Mouse (Mus musculus) liver, postnatal 0 days (tissue): Measurements from ENCODE around the gene E2f4. TPM values are rescaled to one million over a fixed set of nuclear protein-coding genes. Genes with fewer than 3 reads are reported as not detected.

ENCODE experiments used
- ATAC-seq: fragments of 200-750 bp; cut with Nextera tagmentation; 2 replicates; pipeline ENCODE4 v1.8.0; 2017; ENCODE audit warnings: mild to moderate bottlenecking, moderate library complexity
- DNase-seq: peaks from one replicate; pipeline ENCODE4 v3.0.0-alpha.2; 2016
- H3K27ac ChIP-seq: fragments of 300-500 bp; sonication (generic); 2 replicates; pipeline ENCODE4 v1.5.1; 2014; ENCODE audit warnings: antibody characterized with exemption, moderate library complexity, mild to moderate bottlenecking, low read depth
- H3K27me3 ChIP-seq: fragments of 300-500 bp; sonication (generic); 2 replicates; pipeline ENCODE4 v1.6.1; 2014; ENCODE audit warnings: low read length, control low read depth, mixed read lengths; ENCODE audit not compliant: insufficient read depth
- H3K36me3 ChIP-seq: fragments of 300-500 bp; sonication (generic); replicated peaks from 2 replicates; pipeline ENCODE4 v1.6.1; 2014; ENCODE audit warnings: mild to moderate bottlenecking, control low read depth, low read length, moderate library complexity, mixed read lengths; ENCODE audit not compliant: insufficient read depth
- H3K4me1 ChIP-seq: fragments of 300-500 bp; sonication (generic); 2 replicates; pipeline ENCODE4 v1.6.1; 2014; ENCODE audit warnings: antibody characterized with exemption, mild to moderate bottlenecking, control low read depth; ENCODE audit not compliant: insufficient read depth
- H3K4me2 ChIP-seq: fragments of 300-500 bp; sonication (generic); 2 replicates; pipeline ENCODE4 v1.6.1; 2014; ENCODE audit warnings: low read depth, mild to moderate bottlenecking, low read length, moderate library complexity, mixed read lengths
- H3K4me3 ChIP-seq: fragments of 300-500 bp; sonication (generic); 2 replicates; pipeline ENCODE4 v1.5.1; 2014; ENCODE audit warnings: low read depth, low read length
- H3K9ac ChIP-seq: fragments of 300-500 bp; sonication (generic); replicated peaks from 2 replicates; pipeline ENCODE4 v1.6.1; 2014; ENCODE audit warnings: mild to moderate bottlenecking, moderate library complexity
- H3K9me3 ChIP-seq: fragments of 300-500 bp; sonication (generic); 2 replicates; pipeline ENCODE4 v1.6.1; 2016; ENCODE audit warnings: mild to moderate bottlenecking, control low read depth, low read length, mixed read lengths
- CTCF ChIP-seq: sonication (generic); IDR thresholded peaks from 2 replicates; pipeline ENCODE4 v1.5.1; 2016; ENCODE audit warnings: antibody characterized with exemption, low read depth
- EP300 ChIP-seq: IDR thresholded peaks from 2 replicates; pipeline ENCODE4 v1.6.1; 2016; ENCODE audit warnings: antibody characterized with exemption, low read depth, mild to moderate bottlenecking
- WGBS: fragments of 180-500 bp; shearing (Covaris S2); extraction: QIAGEN DNeasy Blood & Tissue Kit; methylation state at CpG from one replicate; pipeline ENCODE4 v1.1.7; 2014; ENCODE audit not compliant: insufficient replicate concordance; 5-methylcytosine and 5-hydroxymethylcytosine counted together
- polyA plus RNA-seq: library from polyadenylated mRNA; unstranded; fragments of >200 nt; fragmentation: Nextera tagmentation; extraction: Ambion mirVana; gene quantifications from 2 replicates; pipeline ENCODE4 v1.2.1, GENCODE M21; 2015

The E2f4 gene
- polyA plus RNA-seq, 1 experiment from 2014 or later = 62.9 TPM

GRCm38 (mm10) chr8:105311718-105312117, 14.3 kb downstream of the E2f4 start:
- Histone ChIP-seq H3K9ac (no peak overlapping the region), H3K27ac (no peak overlapping the region), H3K4me1 (peaks cover 7% of the 10 kb centered on the region; the same call in 1 of the 2 replicates), H3K4me3 (no peak overlapping the region), H3K36me3 (peaks cover 76% of the 10 kb centered on the region), H3K27me3 (no peaks in the 10 kb centered on the region), H3K9me3 (no peaks in the 10 kb centered on the region), H3K4me2 (no peak overlapping the region)
- ATAC-seq = peak; percentile 64
- no peak for DNase-seq
- WGBS = 59% methylated on average over 1 of the region's 1 CpGs
- TF ChIP-seq EP300 (peak; percentile 56; the same call in 1 of the 2 replicates), CTCF (peak; percentile 52)

DNA sequence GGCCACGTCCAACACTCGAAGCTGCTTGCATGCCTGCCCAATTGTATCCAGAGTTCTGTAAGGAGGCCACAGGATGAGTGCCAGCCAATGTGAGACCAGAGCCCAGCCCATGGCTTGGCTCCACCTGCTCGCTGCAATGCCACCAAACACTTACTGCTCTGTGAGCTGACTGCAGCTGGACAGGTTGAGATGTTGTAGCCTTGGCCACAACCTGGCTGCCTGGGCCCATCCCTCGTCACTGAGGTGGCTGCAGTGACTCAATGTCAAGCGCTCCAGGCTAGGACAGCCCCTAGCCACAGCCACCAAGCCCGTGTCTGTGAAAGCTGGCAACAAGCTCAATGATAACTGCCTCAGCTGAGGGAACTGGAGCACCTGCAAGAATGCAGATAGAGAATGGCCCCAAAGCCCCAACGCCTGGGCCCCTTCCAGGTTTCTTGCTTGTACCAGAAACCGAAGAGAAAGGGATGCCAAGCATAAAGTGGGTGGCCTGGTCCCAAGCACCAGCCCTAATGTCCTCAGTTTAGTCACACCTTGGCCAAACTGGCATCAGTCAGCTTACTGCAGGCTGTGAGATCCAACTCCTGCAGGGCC, 15.5 kb downstream of the E2f4 start:
- TF ChIP-seq CTCF (no peak), EP300 (no peak)
- Histone ChIP-seq H3K9me3 (no peaks in the 10 kb centered on the region), H3K36me3 (peaks cover 76% of the 10 kb centered on the region), H3K27ac (no peak overlapping the region; the same call in 1 of the 2 replicates), H3K4me2 (no peak overlapping the region), H3K4me3 (no peak overlapping the region), H3K27me3 (no peaks in the 10 kb centered on the region), H3K4me1 (peaks cover 7% of the 10 kb centered on the region; the same call in 1 of the 2 replicates), H3K9ac (no peak overlapping the region)
- peak; percentile 60 for ATAC-seq
- no peak for DNase-seq
- WGBS = 69% methylated on average over 8 of the region's 8 CpGs

- ATAC-seq (peak; percentile 18; the same call in 1 of the 2 replicates), DNase-seq (no peak)
- H3K9ac ChIP-seq = no peak overlapping the region
- whole genome bisulfite sequencing = 78% methylated on average over 9 of the region's 9 CpGs
- H3K36me3 ChIP-seq = peaks cover 75% of the 10 kb centered on the region
- H3K27ac ChIP-seq = no peak overlapping the region; the same call in 1 of the 2 replicates
- no peaks in the 10 kb centered on the region for H3K9me3 ChIP-seq
- peaks cover 7% of the 10 kb centered on the region; the same call in 1 of the 2 replicates for H3K4me1 ChIP-seq
- no peaks in the 10 kb centered on the region for H3K27me3 ChIP-seq
- TF ChIP-seq CTCF (no peak), EP300 (no peak)
- no peak overlapping the region for H3K4me3 ChIP-seq
- H3K4me2 ChIP-seq = peak overlapping the region; percentile 15; the same call in 1 of the 2 replicates
Measured at GRCm38 (mm10) chr8:105313622-105314402, 16.3 kb downstream of the E2f4 start.

DNA sequence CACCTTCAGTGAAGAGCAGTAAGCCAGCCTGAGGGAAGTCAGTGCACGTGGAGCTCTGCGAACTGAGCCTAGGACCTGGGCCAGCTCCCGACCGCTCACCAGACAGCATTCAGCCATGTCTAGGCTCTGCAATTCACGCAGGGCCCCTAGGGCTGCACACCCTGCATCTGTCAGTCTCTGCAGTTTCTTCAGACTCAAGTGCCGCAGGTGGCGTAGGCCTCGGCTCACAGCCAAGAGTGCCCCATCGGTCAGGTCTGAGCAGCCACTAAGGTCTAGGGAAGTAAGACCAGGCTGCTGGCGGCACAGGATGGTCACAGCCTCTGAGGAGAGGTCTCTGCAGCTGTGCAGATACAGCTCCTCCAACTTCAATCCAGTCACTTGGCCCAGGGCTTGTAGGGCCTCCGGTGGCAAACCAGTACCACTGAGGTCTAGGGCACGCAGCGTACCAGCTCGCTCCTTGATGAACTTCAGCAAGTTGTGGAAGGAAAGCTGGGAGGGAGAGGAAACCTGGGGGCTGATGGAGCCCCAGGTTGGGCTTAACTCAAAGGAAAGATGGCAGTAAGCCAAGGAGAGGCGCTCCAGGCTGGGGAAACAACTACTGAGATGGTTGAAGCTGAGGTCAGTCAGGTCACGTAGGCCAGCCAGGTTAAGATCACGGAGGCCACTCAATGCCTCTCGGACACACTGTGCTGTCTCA, 17.8 kb downstream of the E2f4 start:
- 88% methylated on average over 18 of the region's 18 CpGs for WGBS
- Histone ChIP-seq H3K36me3 (peaks cover 70% of the 10 kb centered on the region), H3K4me3 (no peak overlapping the region), H3K4me1 (peaks cover 11% of the 10 kb centered on the region; the same call in 1 of the 2 replicates), H3K9ac (no peak overlapping the region), H3K27ac (no peak overlapping the region), H3K9me3 (no peaks in the 10 kb centered on the region), H3K27me3 (no peaks in the 10 kb centered on the region), H3K4me2 (no peak overlapping the region)
- ATAC-seq (no peak), DNase-seq (no peak)
- TF ChIP-seq EP300 (no peak), CTCF (no peak)

DNA sequence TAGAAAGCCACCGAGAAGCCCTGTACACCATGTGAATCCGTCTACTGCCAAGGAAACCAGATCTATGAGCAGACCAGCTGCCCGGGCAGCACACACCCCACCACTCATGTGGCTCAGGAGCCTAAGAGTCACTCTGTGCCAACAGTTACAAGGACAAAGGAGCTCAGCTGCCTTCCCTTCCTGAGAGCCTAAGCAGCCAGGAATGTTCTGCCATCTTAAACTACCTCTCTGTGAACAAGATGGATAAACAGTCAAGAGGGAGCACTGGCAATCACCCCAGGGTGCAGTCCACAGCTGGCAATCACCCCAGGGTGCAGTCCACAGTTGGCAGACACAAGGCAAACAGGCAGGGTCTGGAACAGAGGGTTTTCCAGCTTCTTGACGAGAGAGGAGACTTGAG, 20.5 kb downstream of the E2f4 start:
- Histone ChIP-seq H3K36me3 (peaks cover 58% of the 10 kb centered on the region), H3K4me1 (peaks cover 11% of the 10 kb centered on the region; the same call in 1 of the 2 replicates), H3K4me3 (no peak overlapping the region), H3K4me2 (no peak overlapping the region), H3K27ac (no peak overlapping the region), H3K9me3 (no peaks in the 10 kb centered on the region), H3K27me3 (no peaks in the 10 kb centered on the region), H3K9ac (no peak overlapping the region)
- ATAC-seq = no peak
- DNase-seq = no peak
- TF ChIP-seq EP300 = no peak
- TF ChIP-seq CTCF = no peak
- 88% methylated on average over 4 of the region's 4 CpGs for WGBS

DNA sequence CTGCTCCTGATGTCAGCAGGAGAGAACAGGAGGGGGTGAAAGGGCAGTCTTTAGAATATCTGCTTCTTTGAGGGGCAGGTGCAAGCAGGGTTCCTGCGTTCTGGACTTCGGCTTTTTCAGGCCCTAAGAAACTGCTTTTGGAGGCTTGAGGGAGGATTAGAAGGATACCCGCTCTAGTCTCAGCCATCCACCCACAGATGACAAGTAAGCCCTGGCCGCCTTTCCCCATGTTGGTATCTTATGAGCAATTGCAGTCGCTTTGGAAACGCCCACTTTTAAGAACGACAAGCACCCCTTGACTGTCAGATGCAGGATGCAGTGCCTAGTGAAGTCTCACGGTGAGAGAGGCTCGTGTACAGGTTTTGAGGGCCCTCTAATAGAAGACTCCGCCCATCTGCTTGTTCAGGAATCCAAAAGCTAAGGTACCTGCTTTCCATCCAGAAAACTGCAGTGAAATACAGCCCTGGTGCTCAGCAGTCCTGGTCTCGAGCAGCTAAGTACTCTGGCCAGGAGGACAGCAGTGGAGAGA, 21.3 kb downstream of the E2f4 start:
- Histone ChIP-seq H3K4me3 (no peak overlapping the region), H3K36me3 (peaks cover 53% of the 10 kb centered on the region), H3K4me2 (no peak overlapping the region), H3K9me3 (no peaks in the 10 kb centered on the region), H3K27ac (no peak overlapping the region), H3K27me3 (no peaks in the 10 kb centered on the region), H3K4me1 (peaks cover 6% of the 10 kb centered on the region), H3K9ac (no peak overlapping the region)
- DNase-seq (no peak), ATAC-seq (no peak)
- 80% methylated on average over 11 of the region's 11 CpGs for WGBS
- no peak for TF ChIP-seq EP300
- no peak for TF ChIP-seq CTCF
